Mouse (Mus musculus): Measurements from ENCODE around the gene Ddx17. TPM values are rescaled to one million over a fixed set of nuclear protein-coding genes. Genes with fewer than 3 reads are reported as not detected.

Ddx17 gene
- total and polyA plus RNA-seq, 3 experiments, result 79.8 to 114 (median 93.0) TPM

DNA sequence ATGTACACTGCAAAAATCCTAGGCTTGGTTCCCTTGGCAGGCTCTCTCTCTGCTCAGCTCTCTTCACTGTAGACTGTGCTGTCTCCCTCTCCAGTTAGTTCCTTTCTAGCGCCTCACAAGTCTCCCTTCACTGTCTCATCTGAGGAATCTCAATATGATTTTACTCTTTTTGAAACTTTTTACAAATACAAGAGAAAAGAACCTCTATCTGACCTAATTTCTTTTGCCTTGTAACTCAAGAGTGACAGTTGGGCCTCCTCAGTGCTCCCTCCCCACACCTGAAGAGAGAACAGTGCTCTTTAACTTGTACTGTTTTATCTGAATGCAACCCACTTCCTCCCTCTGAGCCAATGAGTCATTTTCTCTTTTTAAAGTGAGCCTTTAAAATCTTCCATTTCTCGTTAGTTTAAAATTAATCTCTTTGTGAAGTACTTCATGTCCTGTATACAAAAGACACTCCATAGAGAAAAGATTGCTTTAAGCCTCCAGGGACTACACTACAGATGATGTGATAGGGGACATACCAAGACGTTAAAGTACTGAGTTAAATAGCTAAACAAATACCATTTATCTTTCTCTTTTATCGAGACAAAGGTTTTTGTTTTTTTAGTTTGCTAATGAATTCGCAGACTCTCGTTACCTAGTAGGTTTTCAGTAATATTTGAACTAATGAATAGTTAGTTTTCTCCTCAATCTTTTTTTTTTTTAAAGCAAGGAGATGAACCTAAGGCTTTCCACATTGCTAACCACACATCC, 31.3 kb upstream of the Ddx17 start:
- H3K36me3 ChIP-seq (replicated peaks in 1 of 2; ENCODE audit: control insufficient read depth in 1 of 2, insufficient read depth in 1 of 2, low read length in 1 of 2), result no peaks in the 10 kb centered on the region
- no peak overlapping the region for H3K4me3 ChIP-seq (replicated peaks in 1 of 3; ENCODE audit: low read depth in 2 of 3, low read length in 2 of 3, poor library complexity in 1 of 3)
- H3K9me3 ChIP-seq (replicated peaks; ENCODE audit: low read length), result no peaks in the 10 kb centered on the region
- peaks cover 0 to 11% of the 10 kb centered on the region in 2 experiments; a peak in 2 of 4 replicates for H3K4me1 ChIP-seq (ENCODE audit: control insufficient read depth in 1 of 2, insufficient read depth in 2 of 2)
- in situ Hi-C loops (cut with MboI; ENCODE audit: low pct_ligation_motif_present, low pct_unique_long_range_greater_than_20kb, low sequenced_read_pairs), result no loop called here
- dilution Hi-C loops (cut with MboI; ENCODE audit: extremely low pct_ligation_motif_present, extremely low pct_unique_long_range_greater_than_20kb, low sequenced_read_pairs), result no loop called here
- H3K79me2 ChIP-seq (replicated peaks; ENCODE audit: control insufficient read depth, extremely low read depth, insufficient read depth, poor library complexity, severe bottlenecking), result no peaks in the 10 kb centered on the region
- H3K27me3 ChIP-seq (replicated peaks), result no peaks in the 10 kb centered on the region
- no peak overlapping the region for H3K9ac ChIP-seq (ENCODE audit: insufficient read depth, low read depth)
- H3K4me2 ChIP-seq (ENCODE audit: insufficient read depth, low read depth, poor library complexity, severe bottlenecking), result no peak overlapping the region
- TF ChIP-seq E2F4 (IDR thresholded peaks at IDR 0.05; ENCODE audit: insufficient replicate concordance, low read depth, low read length) (no peak), IRF4 (IDR thresholded peaks at IDR 0.05; ENCODE audit: low read depth, low read length) (no peak), ETS1 (conservative IDR thresholded peaks at IDR 0.05; ENCODE audit: low read depth, low read length) (no peak), JUND (conservative IDR thresholded peaks at IDR 0.05; ENCODE audit: low read depth, low read length) (no peak), UBTF (IDR thresholded peaks at IDR 0.05; ENCODE audit: low read depth, low read length) (no peak), USF1 (IDR thresholded peaks at IDR 0.05; ENCODE audit: low read depth, low read length) (no peak), MXI1 (IDR thresholded peaks at IDR 0.05; ENCODE audit: low read depth, low read length) (no peak), SMC3 (IDR thresholded peaks at IDR 0.05; ENCODE audit: low read depth, low read length) (no peak), RAD21 (IDR thresholded peaks at IDR 0.05; ENCODE audit: low read depth, low read length) (no peak), NRF1 (IDR thresholded peaks at IDR 0.05; ENCODE audit: low read depth, low read length) (no peak), USF2 (conservative IDR thresholded peaks at IDR 0.05; ENCODE audit: low read depth, low read length) (no peak), POLR2A (IDR thresholded peaks at IDR 0.05; ENCODE audit: low read depth, low read length) (no peak), PAX5 (IDR thresholded peaks at IDR 0.05; ENCODE audit: low read length) (no peak), MEF2A (IDR thresholded peaks at IDR 0.05; ENCODE audit: borderline replicate concordance, low read depth, low read length) (no peak), SIN3A (IDR thresholded peaks at IDR 0.05; ENCODE audit: low read length) (no peak), NELFE (IDR thresholded peaks at IDR 0.05; ENCODE audit: low read depth, low read length) (no peak), MAX (IDR thresholded peaks at IDR 0.05; ENCODE audit: low read length) (no peak), BHLHE40 (IDR thresholded peaks at IDR 0.05; ENCODE audit: low read depth, low read length) (no peak), MYC (IDR thresholded peaks at IDR 0.05; ENCODE audit: low read depth, low read length) (no peak), ELF1 (IDR thresholded peaks at IDR 0.05; ENCODE audit: low read depth, low read length) (no peak)
- H3K27ac ChIP-seq (ENCODE audit: insufficient read depth, low read depth), result no peak overlapping the region
- DNase-seq (ENCODE audit: extremely low read depth), result peak; percentile 6

DNA sequence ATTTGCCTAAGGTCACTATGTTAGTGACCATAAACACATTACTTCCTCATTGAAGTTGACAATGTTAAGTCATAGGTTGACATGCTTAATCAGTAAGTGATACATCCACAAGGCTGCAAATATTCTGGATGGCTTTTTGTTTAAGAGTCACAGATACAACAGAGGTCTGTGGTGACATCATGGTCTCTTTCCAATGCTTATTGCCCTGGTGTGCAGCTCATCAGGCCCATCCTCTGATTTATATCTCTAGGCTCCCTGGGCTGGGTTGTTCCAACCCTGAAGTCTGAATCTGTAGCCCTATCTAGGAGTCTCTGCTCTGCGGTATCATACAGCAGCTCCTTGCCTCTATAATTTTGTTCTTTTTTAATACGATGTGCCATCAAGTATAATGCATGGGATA, 30.4 kb upstream of the Ddx17 start:
- Histone ChIP-seq H3K27ac (ENCODE audit: insufficient read depth, low read depth) (no peak overlapping the region), H3K36me3 (replicated peaks in 1 of 2; ENCODE audit: control insufficient read depth in 1 of 2, insufficient read depth in 1 of 2, low read length in 1 of 2) (no peaks in the 10 kb centered on the region), H3K4me1 (ENCODE audit: control insufficient read depth in 1 of 2, insufficient read depth in 2 of 2) (peaks cover 0 to 11% of the 10 kb centered on the region in 2 experiments; a peak in 2 of 4 replicates), H3K9me3 (replicated peaks; ENCODE audit: low read length) (no peaks in the 10 kb centered on the region), H3K79me2 (replicated peaks; ENCODE audit: control insufficient read depth, extremely low read depth, insufficient read depth, poor library complexity, severe bottlenecking) (no peaks in the 10 kb centered on the region), H3K4me2 (ENCODE audit: insufficient read depth, low read depth, poor library complexity, severe bottlenecking) (no peak overlapping the region), H3K27me3 (replicated peaks) (no peaks in the 10 kb centered on the region), H3K4me3 (replicated peaks in 1 of 3; ENCODE audit: low read depth in 2 of 3, low read length in 2 of 3, poor library complexity in 1 of 3) (no peak overlapping the region), H3K9ac (ENCODE audit: insufficient read depth, low read depth) (no peak overlapping the region)
- DNase-seq (ENCODE audit: extremely low read depth), result no peak
- no peak for TF ChIP-seq POLR2AphosphoS2 (IDR thresholded peaks at IDR 0.05; ENCODE audit: low read depth, low read length)
- no peak for TF ChIP-seq MAZ (IDR thresholded peaks at IDR 0.05; ENCODE audit: low read depth, low read length)
- TF ChIP-seq EP300 (IDR thresholded peaks at IDR 0.05; ENCODE audit: low read length), result no peak
- TF ChIP-seq GABPA (IDR thresholded peaks at IDR 0.05; ENCODE audit: insufficient replicate concordance, low read depth, low read length), result no peak
- no peak for TF ChIP-seq TBP (conservative IDR thresholded peaks at IDR 0.05; ENCODE audit: low read depth, low read length)
- no peak for TF ChIP-seq CHD2 (IDR thresholded peaks at IDR 0.05; ENCODE audit: low read length)
- no peak for TF ChIP-seq MAX (IDR thresholded peaks at IDR 0.05; ENCODE audit: low read length)
- no peak for TF ChIP-seq SMC3 (IDR thresholded peaks at IDR 0.05; ENCODE audit: low read depth, low read length)
- TF ChIP-seq JUN (IDR thresholded peaks at IDR 0.05; ENCODE audit: insufficient read depth, low read depth, low read length), result no peak
- TF ChIP-seq E2F4 (IDR thresholded peaks at IDR 0.05; ENCODE audit: insufficient replicate concordance, low read depth, low read length), result no peak
- TF ChIP-seq USF2 (conservative IDR thresholded peaks at IDR 0.05; ENCODE audit: low read depth, low read length), result no peak
- no peak for TF ChIP-seq PAX5 (IDR thresholded peaks at IDR 0.05; ENCODE audit: low read length)
- no peak for TF ChIP-seq NRF1 (IDR thresholded peaks at IDR 0.05; ENCODE audit: low read depth, low read length)
- TF ChIP-seq BHLHE40 (IDR thresholded peaks at IDR 0.05; ENCODE audit: low read depth, low read length), result no peak
- TF ChIP-seq MXI1 (IDR thresholded peaks at IDR 0.05; ENCODE audit: low read depth, low read length), result no peak
- TF ChIP-seq HCFC1 (IDR thresholded peaks at IDR 0.05; ENCODE audit: low read depth, low read length), result no peak
- no peak for TF ChIP-seq ZC3H11A (IDR thresholded peaks at IDR 0.05; ENCODE audit: low read depth, low read length)
- dilution Hi-C loops (cut with MboI; ENCODE audit: extremely low pct_ligation_motif_present, extremely low pct_unique_long_range_greater_than_20kb, low sequenced_read_pairs) (no loop called here), in situ Hi-C loops (cut with MboI; ENCODE audit: low pct_ligation_motif_present, low pct_unique_long_range_greater_than_20kb, low sequenced_read_pairs) (no loop called here)

Data from CH12.LX (cell line).